Mouse (Mus musculus): ENCODE data around the gene Pros1. TPM values are rescaled to one million over a fixed set of nuclear protein-coding genes. Genes with fewer than 3 reads are reported as not detected.

Gene Pros1
- 0.38 and 0.51 TPM in 2 replicates for polyA plus RNA-seq (2012)

DNA sequence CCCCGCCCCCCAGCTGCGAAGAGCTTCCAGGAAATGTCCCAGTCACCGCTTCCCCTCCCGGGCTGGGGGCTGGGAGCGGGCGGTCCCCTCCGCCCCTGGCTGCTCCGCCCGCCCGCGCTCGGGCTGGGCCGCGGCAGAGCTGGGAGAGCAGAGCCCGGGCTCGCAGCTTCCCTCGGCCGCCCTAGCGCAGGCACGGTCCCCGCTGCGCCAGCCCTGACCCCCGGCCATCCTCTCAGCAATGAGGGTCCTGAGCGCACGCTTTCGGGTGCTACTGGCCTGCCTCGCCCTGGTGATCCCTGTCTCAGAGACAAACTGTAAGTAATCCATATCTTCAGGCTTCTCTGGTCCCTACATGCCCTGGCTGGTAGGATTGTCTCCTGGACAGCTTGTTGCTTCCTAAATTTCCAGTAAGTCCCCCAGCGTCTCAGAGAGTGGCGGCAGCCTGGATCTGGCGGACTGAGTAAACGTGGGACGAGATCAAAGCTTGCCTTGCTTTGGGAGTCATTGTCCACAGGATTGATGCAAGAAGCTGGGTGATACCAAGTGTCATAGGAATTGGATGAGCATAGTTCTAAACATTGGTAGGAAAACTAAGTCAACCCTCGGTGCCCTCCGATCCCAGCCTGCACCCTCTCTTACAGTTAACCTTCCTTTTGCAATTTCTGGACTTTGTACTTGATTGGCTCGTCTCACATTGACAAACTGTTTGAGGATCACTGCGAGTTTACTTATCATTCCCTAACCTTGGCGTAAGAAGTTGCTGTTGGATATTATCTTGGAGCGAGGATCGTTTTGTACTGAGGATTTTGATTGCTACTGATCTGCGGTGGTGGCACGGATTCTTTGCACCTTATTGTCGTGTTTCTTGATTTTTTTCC lies at the start of gene Pros1:
Pros1 (plus strand) TSS at position 117 of the 878 bp plus-strand sequence.
- TF ChIP-seq GATA1 (IDR thresholded peaks at IDR 0.05; ENCODE audit: low read length) = no peak

- no peak for TF ChIP-seq GATA1 (IDR thresholded peaks at IDR 0.05; ENCODE audit: low read length)
Observed at GRCm38 (mm10) chr16:62804621-62805020, 49.5 kb upstream of the Pros1 start.

DNA sequence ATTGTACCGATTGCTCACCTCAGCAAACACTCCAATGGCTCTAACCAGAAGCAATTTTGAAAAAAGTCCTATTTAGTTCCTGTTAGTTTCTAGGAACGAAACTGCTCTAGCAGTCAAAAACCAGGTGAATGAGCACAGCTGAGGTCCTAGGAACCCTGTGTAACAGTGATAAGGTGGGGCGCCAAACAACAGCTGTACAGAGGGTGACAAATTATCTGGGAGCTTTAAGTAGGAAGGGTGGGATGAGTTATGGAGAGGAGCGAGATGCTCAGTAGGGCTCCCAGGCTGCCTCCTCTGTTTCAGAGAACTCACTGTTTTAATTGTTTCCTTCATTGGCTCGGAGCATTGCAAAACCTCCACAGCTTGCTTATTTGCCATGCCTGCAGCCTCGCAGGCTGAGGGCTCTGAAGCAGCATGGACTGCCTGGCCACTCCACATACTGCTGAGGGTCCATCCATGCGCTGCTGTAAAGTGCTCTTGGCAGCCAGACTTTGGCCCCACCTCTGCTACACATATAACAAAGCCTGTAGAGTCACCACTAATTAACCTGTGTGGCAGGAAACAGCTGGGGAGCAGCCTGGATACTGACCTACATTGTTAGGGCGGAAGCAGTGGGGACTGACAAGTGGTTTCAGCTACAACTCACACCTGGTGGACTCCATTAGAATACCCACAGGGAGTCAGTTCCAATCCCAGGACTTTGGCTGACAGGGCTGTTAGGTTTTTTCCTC lies 46.7 kb upstream of the Pros1 start:
- no peak for TF ChIP-seq GATA1 (IDR thresholded peaks at IDR 0.05; ENCODE audit: low read length)

GRCm38 (mm10) chr16:62810855-62811254 lies 43.3 kb upstream of the Pros1 start:
- no peak for TF ChIP-seq GATA1 (IDR thresholded peaks at IDR 0.05; ENCODE audit: low read length)

- no peak for TF ChIP-seq GATA1 (IDR thresholded peaks at IDR 0.05; ENCODE audit: low read length)
Observed at GRCm38 (mm10) chr16:62813790-62814189, 40.3 kb upstream of the Pros1 start.

- TF ChIP-seq GATA1 (IDR thresholded peaks at IDR 0.05; ENCODE audit: low read length) = no peak
Observed at GRCm38 (mm10) chr16:62814491-62814890, 39.6 kb upstream of the Pros1 start, which contains the start of gene Stx19. Stx19 (plus strand) TSS chr16:62814676.

GRCm38 (mm10) chr16:62822472-62822871 lies 31.6 kb upstream of the Pros1 start:
- no peak for TF ChIP-seq GATA1 (IDR thresholded peaks at IDR 0.05; ENCODE audit: low read length)

GRCm38 (mm10) chr16:62826156-62827001 lies 27.7 kb upstream of the Pros1 start:
- no peak for TF ChIP-seq GATA1 (IDR thresholded peaks at IDR 0.05; ENCODE audit: low read length)

- TF ChIP-seq GATA1 (IDR thresholded peaks at IDR 0.05; ENCODE audit: low read length) = no peak
Observed at GRCm38 (mm10) chr16:62832027-62832426, 22.1 kb upstream of the Pros1 start.

GRCm38 (mm10) chr16:62832481-62832880 lies 21.6 kb upstream of the Pros1 start:
- no peak for TF ChIP-seq GATA1 (IDR thresholded peaks at IDR 0.05; ENCODE audit: low read length)

GRCm38 (mm10) chr16:62834016-62834735 lies 19.9 kb upstream of the Pros1 start:
- peak; percentile 55 for TF ChIP-seq GATA1 (IDR thresholded peaks at IDR 0.05; ENCODE audit: low read length)

GRCm38 (mm10) chr16:62845341-62845740 lies 8.8 kb upstream of the Pros1 start:
- TF ChIP-seq GATA1 (IDR thresholded peaks at IDR 0.05; ENCODE audit: low read length) = no peak

DNA sequence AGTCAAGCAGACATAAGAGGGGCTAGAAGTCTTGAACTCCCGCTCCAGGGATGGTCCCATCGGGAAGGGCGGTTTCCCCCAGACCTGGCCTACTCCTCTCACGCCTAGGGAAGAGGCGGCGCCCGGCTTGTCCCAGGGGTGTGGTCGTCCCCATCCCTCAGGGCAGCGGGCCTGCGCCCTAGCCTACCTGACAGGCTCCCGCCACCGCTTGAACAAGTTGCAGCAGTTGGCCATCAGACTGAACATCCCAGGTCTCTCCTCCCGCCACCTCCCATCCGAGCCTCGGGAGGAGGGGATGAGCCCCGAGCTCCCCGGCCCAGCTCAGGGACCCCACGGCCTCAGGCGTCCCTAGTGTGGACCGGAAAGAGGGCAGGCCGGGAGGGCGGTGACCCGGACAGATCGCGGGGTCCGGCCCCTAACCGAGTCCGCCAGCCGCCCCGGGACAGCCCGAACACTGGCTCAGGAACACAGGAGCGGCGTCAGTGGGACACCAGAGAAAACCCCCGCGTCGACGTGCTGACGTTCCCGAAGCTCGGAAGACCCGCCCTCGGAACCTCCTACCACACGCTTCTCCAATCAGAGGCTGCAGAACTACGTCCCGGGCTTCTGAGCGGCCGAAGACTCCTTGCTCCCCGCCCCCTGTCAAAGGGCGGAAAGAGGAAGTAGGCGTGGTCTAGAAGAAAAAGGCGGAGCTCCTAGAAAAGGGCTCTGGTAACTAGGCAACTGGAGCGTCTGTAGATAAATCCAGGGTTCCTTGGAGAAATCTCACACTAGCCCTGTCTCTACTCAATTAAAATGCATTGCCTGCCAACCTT lies 7.4 kb upstream of the Pros1 start, which contains the start of gene Arl13b:
Arl13b (minus strand) TSS at position 543 of the 815 bp plus-strand sequence.
- no peak for TF ChIP-seq GATA1 (IDR thresholded peaks at IDR 0.05; ENCODE audit: low read length)

All from G1E-ER4 (cell line).